Mouse (Mus musculus): Measurements from ENCODE around the gene Spred2. TPM values are rescaled to one million over a fixed set of nuclear protein-coding genes. Genes with fewer than 3 reads are reported as not detected.

Spred2 gene
- polyA plus RNA-seq, 1 experiment from 2014 or later, result 8.4 TPM

DNA sequence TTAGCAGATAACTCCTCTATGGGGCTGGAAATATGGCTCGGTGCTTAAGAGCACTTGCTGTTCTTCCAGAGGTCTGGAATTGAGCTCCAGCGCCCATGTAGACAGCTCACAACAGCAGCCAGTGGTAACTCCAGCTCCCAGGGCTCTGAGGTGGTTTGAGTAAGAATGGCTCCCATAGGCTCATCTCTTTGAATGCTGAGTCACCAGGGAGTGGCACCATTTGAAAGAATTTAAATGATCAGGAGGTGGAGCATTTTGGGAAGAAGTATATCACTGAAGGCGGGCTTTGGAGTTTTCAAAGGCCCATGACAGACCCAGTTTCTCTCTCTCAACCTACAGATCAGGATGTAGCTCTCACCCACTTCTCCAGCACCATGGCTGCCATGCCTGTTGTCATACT is 13.0 kb upstream of the Spred2 start:
- no peak for ATAC-seq
- no peak overlapping the region for H3K9ac ChIP-seq (replicated peaks; ENCODE audit: low read depth, low read length)
- 91% methylated on average over 3 of the region's 3 CpGs for WGBS
- H3K4me2 ChIP-seq (ENCODE audit: low read length), result no peak overlapping the region
- H3K27me3 ChIP-seq (replicated peaks; ENCODE audit: control insufficient read depth, insufficient read depth, low read length), result no peaks in the 10 kb centered on the region
- no peaks in the 10 kb centered on the region for H3K36me3 ChIP-seq (ENCODE audit: control insufficient read depth, insufficient read depth)
- H3K9me3 ChIP-seq (ENCODE audit: control insufficient read depth, low read length), result peaks cover 18% of the 10 kb centered on the region
- H3K4me1 ChIP-seq (replicated peaks; ENCODE audit: control insufficient read depth, insufficient read depth, low read length), result no peaks in the 10 kb centered on the region
- H3K4me3 ChIP-seq (replicated peaks; ENCODE audit: low read length), result no peak overlapping the region
- no peak overlapping the region for H3K27ac ChIP-seq (ENCODE audit: low read length)

DNA sequence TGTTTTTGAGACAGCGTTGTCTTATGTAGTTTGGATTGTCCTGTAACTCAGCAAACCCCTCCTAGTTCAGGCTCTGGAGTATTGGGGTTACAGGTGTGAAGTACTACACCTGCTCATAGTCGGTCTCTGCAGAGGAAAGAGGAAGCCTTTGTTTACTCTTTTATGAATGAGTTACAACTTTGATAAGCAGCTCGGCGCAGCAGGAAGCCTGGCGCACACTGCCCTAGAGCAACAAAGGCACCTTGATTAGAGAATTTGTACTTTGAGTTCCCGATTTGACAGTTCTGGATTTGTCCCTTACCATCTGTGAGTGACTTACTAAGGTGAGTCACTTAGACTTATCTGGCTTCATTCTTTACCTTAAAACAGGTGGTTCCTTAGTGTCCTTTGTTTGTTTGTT is 12.0 kb upstream of the Spred2 start:
- Histone ChIP-seq H3K9ac (replicated peaks; ENCODE audit: low read depth, low read length) (no peak overlapping the region), H3K4me2 (ENCODE audit: low read length) (no peak overlapping the region), H3K4me3 (replicated peaks; ENCODE audit: low read length) (no peak overlapping the region), H3K27ac (ENCODE audit: low read length) (no peak overlapping the region), H3K9me3 (ENCODE audit: control insufficient read depth, low read length) (peaks cover 14% of the 10 kb centered on the region), H3K27me3 (replicated peaks; ENCODE audit: control insufficient read depth, insufficient read depth, low read length) (no peaks in the 10 kb centered on the region), H3K36me3 (ENCODE audit: control insufficient read depth, insufficient read depth) (no peaks in the 10 kb centered on the region), H3K4me1 (replicated peaks; ENCODE audit: control insufficient read depth, insufficient read depth, low read length) (no peaks in the 10 kb centered on the region)
- 88% methylated on average over 6 of the region's 6 CpGs for WGBS
- ATAC-seq, result no peak

DNA sequence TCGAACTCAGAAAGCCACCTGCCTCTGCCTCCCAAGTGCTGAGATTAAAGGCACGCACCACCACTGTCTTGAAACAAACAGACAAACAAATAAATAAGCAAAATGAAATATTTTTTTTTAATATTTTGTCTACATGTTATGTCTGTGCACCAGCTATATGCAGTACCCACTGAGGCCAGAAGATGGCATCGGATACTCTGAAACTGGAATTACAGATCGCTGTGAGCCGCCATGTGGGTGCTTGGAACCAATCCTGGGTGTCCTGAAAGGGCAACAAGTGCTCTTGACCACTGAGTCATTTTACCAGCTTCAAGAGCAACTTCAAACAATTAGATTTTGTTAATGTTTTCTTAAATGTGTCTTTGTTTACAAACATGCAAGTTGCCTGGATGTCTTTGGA is 11.5 kb upstream of the Spred2 start:
- Histone ChIP-seq H3K27ac (ENCODE audit: low read length) (no peak overlapping the region), H3K4me3 (replicated peaks; ENCODE audit: low read length) (no peak overlapping the region), H3K4me1 (replicated peaks; ENCODE audit: control insufficient read depth, insufficient read depth, low read length) (no peaks in the 10 kb centered on the region), H3K9ac (replicated peaks; ENCODE audit: low read depth, low read length) (no peak overlapping the region), H3K4me2 (ENCODE audit: low read length) (no peak overlapping the region), H3K27me3 (replicated peaks; ENCODE audit: control insufficient read depth, insufficient read depth, low read length) (peaks cover 3% of the 10 kb centered on the region; the same call in 1 of the 2 replicates), H3K9me3 (ENCODE audit: control insufficient read depth, low read length) (peaks cover 10% of the 10 kb centered on the region), H3K36me3 (ENCODE audit: control insufficient read depth, insufficient read depth) (no peaks in the 10 kb centered on the region)
- 94% methylated on average over 5 of the region's 5 CpGs for WGBS
- ATAC-seq, result no peak

DNA sequence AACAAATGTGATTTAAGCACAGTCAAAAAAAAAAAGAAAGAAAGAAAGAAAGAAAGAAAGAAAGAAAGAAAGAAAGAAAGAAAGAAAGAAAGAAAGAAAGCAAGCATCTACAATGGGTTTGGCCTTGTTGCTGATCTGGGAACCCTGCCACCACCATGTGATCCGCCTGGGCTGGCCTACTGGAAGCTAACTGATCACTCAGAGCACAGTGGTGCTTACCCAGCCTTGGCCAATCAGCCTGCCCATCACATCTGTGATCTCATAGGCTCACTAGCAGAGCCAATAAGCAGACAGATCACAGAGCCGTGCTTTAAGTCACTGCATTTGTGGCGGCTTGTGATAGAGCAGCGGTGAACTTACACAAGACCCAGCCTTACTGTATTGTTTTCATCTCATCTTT is 10.4 kb upstream of the Spred2 start:
- H3K4me1 ChIP-seq (replicated peaks; ENCODE audit: control insufficient read depth, insufficient read depth, low read length), result no peaks in the 10 kb centered on the region
- H3K4me2 ChIP-seq (ENCODE audit: low read length), result no peak overlapping the region
- peaks cover under 1% of the 10 kb centered on the region; the same call in 1 of the 2 replicates for H3K9me3 ChIP-seq (ENCODE audit: control insufficient read depth, low read length)
- no peak overlapping the region for H3K27ac ChIP-seq (ENCODE audit: low read length)
- 91% methylated on average over 4 of the region's 4 CpGs for WGBS
- no peaks in the 10 kb centered on the region for H3K36me3 ChIP-seq (ENCODE audit: control insufficient read depth, insufficient read depth)
- H3K4me3 ChIP-seq (replicated peaks; ENCODE audit: low read length), result no peak overlapping the region
- no peak overlapping the region for H3K9ac ChIP-seq (replicated peaks; ENCODE audit: low read depth, low read length)
- peaks cover 4% of the 10 kb centered on the region; the same call in 1 of the 2 replicates for H3K27me3 ChIP-seq (replicated peaks; ENCODE audit: control insufficient read depth, insufficient read depth, low read length)
- ATAC-seq, result no peak

DNA sequence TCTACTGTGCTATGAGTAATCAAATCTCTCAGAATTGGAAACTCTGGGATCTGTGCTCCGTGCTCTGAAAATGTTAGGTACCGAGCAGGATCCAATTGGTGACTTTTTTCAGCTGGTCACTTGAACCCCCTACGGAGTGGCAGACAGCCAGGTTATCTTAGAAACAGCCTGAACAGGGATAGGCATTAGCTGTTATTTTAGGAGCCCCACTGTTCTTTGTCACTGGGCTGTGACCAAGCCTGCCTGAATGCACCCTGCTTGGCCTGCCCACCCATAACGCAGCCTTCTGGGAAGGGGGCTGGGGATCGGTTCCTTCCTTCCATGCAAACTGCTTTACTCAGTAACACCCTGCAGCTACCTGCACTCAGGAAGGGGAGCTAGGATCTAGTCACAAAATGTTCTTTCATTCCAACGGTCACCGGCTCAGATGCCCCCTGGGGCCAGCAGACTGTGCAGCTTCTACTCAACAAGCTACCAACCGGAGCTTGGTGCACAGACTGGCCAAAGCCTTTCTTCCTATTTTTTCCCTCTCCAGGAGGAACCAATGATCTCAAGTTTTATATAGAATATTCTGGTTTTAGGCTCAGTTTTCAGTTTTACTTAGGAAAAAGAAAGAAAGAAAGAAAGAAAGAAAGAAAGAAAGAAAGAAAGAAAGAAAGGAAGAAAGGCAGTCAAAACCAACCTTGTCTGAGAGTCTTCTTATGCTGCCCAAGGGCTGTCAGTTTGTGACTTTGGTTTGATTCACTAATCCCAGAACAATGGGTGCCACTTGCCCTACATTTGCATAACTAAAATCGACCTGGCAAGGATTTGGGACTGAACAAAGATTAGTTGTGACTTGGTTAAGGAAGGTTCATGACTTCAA is 6.6 kb upstream of the Spred2 start:
- WGBS, result 21% methylated on average over 9 of the region's 9 CpGs
- H3K4me3 ChIP-seq (replicated peaks; ENCODE audit: low read length), result no peak overlapping the region
- no peak overlapping the region for H3K4me2 ChIP-seq (ENCODE audit: low read length)
- no peaks in the 10 kb centered on the region for H3K36me3 ChIP-seq (ENCODE audit: control insufficient read depth, insufficient read depth)
- H3K9me3 ChIP-seq (ENCODE audit: control insufficient read depth, low read length), result no peaks in the 10 kb centered on the region
- peaks cover 4% of the 10 kb centered on the region; the same call in 1 of the 2 replicates for H3K27me3 ChIP-seq (replicated peaks; ENCODE audit: control insufficient read depth, insufficient read depth, low read length)
- no peak for ATAC-seq
- no peak overlapping the region for H3K27ac ChIP-seq (ENCODE audit: low read length)
- H3K4me1 ChIP-seq (replicated peaks; ENCODE audit: control insufficient read depth, insufficient read depth, low read length), result peaks cover 10% of the 10 kb centered on the region
- no peak overlapping the region for H3K9ac ChIP-seq (replicated peaks; ENCODE audit: low read depth, low read length)

DNA sequence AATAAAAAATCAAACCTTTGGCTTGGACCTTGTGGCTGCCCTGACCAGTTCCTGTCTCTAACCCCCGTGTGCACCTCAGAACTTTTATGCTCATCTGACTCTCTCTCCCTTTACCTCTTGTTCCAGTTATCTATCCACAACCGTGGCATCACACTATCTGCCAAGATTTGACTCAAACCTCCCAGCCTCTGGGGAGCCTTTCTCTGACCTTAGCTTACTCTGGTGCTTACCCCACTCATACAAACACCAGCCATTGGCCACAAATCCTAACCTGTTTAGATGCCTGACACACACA is 6.0 kb upstream of the Spred2 start:
- Histone ChIP-seq H3K27me3 (replicated peaks; ENCODE audit: control insufficient read depth, insufficient read depth, low read length) (peaks cover 4% of the 10 kb centered on the region; the same call in 1 of the 2 replicates), H3K4me1 (replicated peaks; ENCODE audit: control insufficient read depth, insufficient read depth, low read length) (peaks cover 10% of the 10 kb centered on the region), H3K36me3 (ENCODE audit: control insufficient read depth, insufficient read depth) (no peaks in the 10 kb centered on the region), H3K27ac (ENCODE audit: low read length) (no peak overlapping the region), H3K4me3 (replicated peaks; ENCODE audit: low read length) (no peak overlapping the region), H3K9me3 (ENCODE audit: control insufficient read depth, low read length) (no peaks in the 10 kb centered on the region), H3K9ac (replicated peaks; ENCODE audit: low read depth, low read length) (no peak overlapping the region), H3K4me2 (ENCODE audit: low read length) (no peak overlapping the region)
- WGBS, result 12% methylated on average over 2 of the region's 2 CpGs
- no peak for ATAC-seq

DNA sequence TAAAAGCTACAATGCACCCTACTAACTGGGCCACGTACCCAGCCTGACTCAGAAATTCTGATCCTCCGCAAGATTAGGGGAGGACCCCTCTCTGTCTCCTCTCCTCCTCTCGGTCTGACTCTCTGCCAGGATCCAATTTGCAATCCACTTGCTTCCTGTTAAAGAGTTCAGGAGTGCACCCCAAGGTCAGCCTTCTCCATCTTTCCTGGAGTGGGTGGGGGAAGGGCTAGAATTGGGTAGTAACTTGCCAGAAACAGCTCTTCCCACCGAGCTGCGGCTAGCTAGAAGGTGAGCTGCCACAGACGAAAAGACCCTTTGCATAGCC is 4.8 kb upstream of the Spred2 start:
- peak overlapping the region; percentile 68 for H3K4me3 ChIP-seq (replicated peaks; ENCODE audit: low read length)
- under 1% methylated on average over 6 of the region's 6 CpGs for WGBS
- no peak for ATAC-seq

DNA sequence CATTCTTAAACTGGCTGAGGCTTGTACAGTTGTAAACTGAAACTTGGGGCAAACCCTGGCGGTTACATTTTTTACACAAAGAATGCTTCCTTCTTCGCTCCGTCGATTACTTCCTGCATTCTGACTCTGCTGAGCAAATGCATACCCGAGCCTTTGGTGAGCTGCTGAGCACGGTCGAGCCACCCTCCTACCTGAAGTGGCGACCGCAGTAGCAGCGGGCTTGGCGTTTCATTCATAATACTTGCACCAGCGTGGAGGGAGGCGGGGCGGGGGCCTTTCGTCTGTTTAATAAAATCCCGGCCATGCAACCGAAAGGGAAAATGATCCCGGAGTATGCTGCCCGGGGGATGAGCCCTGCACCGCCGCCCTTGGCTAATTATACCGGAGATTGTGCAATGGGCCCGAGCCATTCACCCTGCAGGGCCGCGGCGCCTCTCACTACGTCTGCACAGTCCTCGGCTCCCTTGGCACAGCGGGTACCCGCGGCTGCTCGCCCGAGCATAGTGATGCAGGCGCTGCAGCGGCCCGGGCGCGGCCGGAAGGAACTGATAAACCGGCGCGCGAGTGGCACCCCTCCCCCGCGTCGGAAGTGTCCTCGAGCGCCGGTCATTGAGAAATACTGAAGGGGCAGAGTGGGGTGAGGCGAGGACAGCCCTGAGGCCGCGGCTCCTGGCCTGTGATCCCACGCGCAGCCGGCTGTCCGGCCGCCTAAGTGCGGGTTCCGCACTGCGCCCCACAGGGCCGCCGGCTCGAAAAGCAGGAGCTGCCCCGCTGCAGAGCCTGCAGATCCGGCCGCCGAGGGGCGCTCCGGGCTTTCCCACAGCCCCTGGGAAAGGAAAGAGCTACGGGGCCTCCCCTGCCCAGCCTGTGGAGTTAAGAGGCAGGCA is 4.1 kb upstream of the Spred2 start:
- H3K27me3 ChIP-seq (replicated peaks; ENCODE audit: control insufficient read depth, insufficient read depth, low read length), result peaks cover 4% of the 10 kb centered on the region; the same call in 1 of the 2 replicates
- peak overlapping the region; percentile 90 for H3K27ac ChIP-seq (ENCODE audit: low read length)
- H3K4me2 ChIP-seq (ENCODE audit: low read length), result peak overlapping the region; percentile 73
- WGBS, result under 1% methylated on average over 70 of the region's 70 CpGs
- H3K9me3 ChIP-seq (ENCODE audit: control insufficient read depth, low read length), result no peaks in the 10 kb centered on the region
- ATAC-seq, result peak; percentile 70
- H3K4me1 ChIP-seq (replicated peaks; ENCODE audit: control insufficient read depth, insufficient read depth, low read length), result peaks cover 10% of the 10 kb centered on the region
- H3K9ac ChIP-seq (replicated peaks; ENCODE audit: low read depth, low read length), result peak overlapping the region; percentile 79
- peak overlapping the region; percentile 68 for H3K4me3 ChIP-seq (replicated peaks; ENCODE audit: low read length)
- H3K36me3 ChIP-seq (ENCODE audit: control insufficient read depth, insufficient read depth), result no peaks in the 10 kb centered on the region

More for the DNA sequence above, 4.8 kb upstream of the Spred2 start:
- peak overlapping the region; percentile 79 for H3K9ac ChIP-seq (replicated peaks; ENCODE audit: low read depth, low read length)
- H3K27ac ChIP-seq (ENCODE audit: low read length), result peak overlapping the region; percentile 90
- peaks cover 4% of the 10 kb centered on the region; the same call in 1 of the 2 replicates for H3K27me3 ChIP-seq (replicated peaks; ENCODE audit: control insufficient read depth, insufficient read depth, low read length)
- H3K4me2 ChIP-seq (ENCODE audit: low read length), result peak overlapping the region; percentile 73
- no peaks in the 10 kb centered on the region for H3K36me3 ChIP-seq (ENCODE audit: control insufficient read depth, insufficient read depth)
- H3K9me3 ChIP-seq (ENCODE audit: control insufficient read depth, low read length), result no peaks in the 10 kb centered on the region
- H3K4me1 ChIP-seq (replicated peaks; ENCODE audit: control insufficient read depth, insufficient read depth, low read length), result peaks cover 10% of the 10 kb centered on the region

DNA sequence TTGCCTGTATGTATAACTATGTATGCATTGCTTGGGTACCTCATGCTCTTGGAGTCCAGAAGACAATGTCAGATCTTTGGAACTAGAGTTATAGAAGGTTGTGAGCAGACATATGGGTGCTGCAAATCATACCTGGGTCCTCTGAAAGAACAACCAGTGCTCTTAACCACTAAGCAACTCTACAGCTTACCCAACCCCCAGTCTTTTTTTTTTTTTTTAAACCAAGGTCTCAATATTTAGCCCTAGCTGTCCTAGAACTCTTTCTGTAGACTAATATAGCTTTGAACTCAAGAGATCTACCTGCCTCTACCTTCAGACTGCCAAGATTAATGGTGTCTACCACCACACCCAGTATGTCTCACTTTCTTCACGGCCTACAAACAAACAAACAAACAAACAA is 2.5 kb upstream of the Spred2 start:
- WGBS, result 95% methylated on average over 1 of the region's 1 CpGs

More for the DNA sequence above, 2.5 kb upstream of the Spred2 start:
- no peak for ATAC-seq
- Histone ChIP-seq H3K27ac (ENCODE audit: low read length) (no peak overlapping the region), H3K9me3 (ENCODE audit: control insufficient read depth, low read length) (no peaks in the 10 kb centered on the region), H3K4me1 (replicated peaks; ENCODE audit: control insufficient read depth, insufficient read depth, low read length) (peaks cover 17% of the 10 kb centered on the region), H3K4me2 (ENCODE audit: low read length) (no peak overlapping the region), H3K4me3 (replicated peaks; ENCODE audit: low read length) (no peak overlapping the region), H3K36me3 (ENCODE audit: control insufficient read depth, insufficient read depth) (no peaks in the 10 kb centered on the region), H3K9ac (replicated peaks; ENCODE audit: low read depth, low read length) (no peak overlapping the region), H3K27me3 (replicated peaks; ENCODE audit: control insufficient read depth, insufficient read depth, low read length) (peaks cover 4% of the 10 kb centered on the region; the same call in 1 of the 2 replicates)

All from forebrain, embryonic 16.5 days (tissue).